Comparison of ENCODE assay signal across 16 mouse cellular contexts in genomic region chr5:88903526-88903925, GRCm38 (mm10).
"Had no signal": no experiment of that assay in that cellular context is flagged by ENCODE, and none has a peak within 500 bp of the region (broad histone marks: within the 10 kb centered on the region; RNA-seq: fewer than 3 reads in every experiment).

No protein-coding gene starts in this region.

- H3K4me3 ChIP-seq: kidney, embryonic 15.5 days; left cerebral cortex, adult 2 months; liver, embryonic 13.5 days; midbrain, embryonic 12.5 days; stomach, embryonic 15.5 days had no signal

- H3K9ac ChIP-seq: kidney, embryonic 15.5 days; liver, embryonic 13.5 days; midbrain, embryonic 12.5 days; stomach, embryonic 15.5 days had no signal

- H3K9me3 ChIP-seq: kidney, embryonic 15.5 days; liver, embryonic 13.5 days; midbrain, embryonic 12.5 days; stomach, embryonic 15.5 days had no signal

- H3K36me3 ChIP-seq: kidney, embryonic 15.5 days; liver, embryonic 13.5 days; midbrain, embryonic 12.5 days; stomach, embryonic 15.5 days had no signal

- DNase-seq: kidney, adult 11 months; kidney, adult 8-10 months; kidney, postnatal 10 days; kidney, postnatal 36 days; layer of hippocampus, postnatal 36 days; liver, embryonic 13.5 days; lung, adult 2 months; lung, postnatal 14 days; lung, postnatal 4 days; right cerebral cortex, postnatal 25 days; spleen, adult 18-20 months; thymus, postnatal 25 days had no signal

- H3K27ac ChIP-seq: kidney, embryonic 15.5 days; left cerebral cortex, adult 2 months; liver, embryonic 13.5 days; midbrain, embryonic 12.5 days; stomach, embryonic 15.5 days had no signal

- H3K27me3 ChIP-seq: kidney, embryonic 15.5 days; liver, embryonic 13.5 days; midbrain, embryonic 12.5 days; stomach, embryonic 15.5 days had no signal

- H3K4me2 ChIP-seq: kidney, embryonic 15.5 days; liver, embryonic 13.5 days; midbrain, embryonic 12.5 days; stomach, embryonic 15.5 days had no signal

- H3K4me1 ChIP-seq: kidney, embryonic 15.5 days; liver, embryonic 13.5 days; midbrain, embryonic 12.5 days; stomach, embryonic 15.5 days had no signal
